Mouse (Mus musculus) ES-Bruce4 (cell line): ENCODE results near the gene Capg. TPM values are rescaled to one million over a fixed set of nuclear protein-coding genes. Genes with fewer than 3 reads are reported as not detected.

Experiments used
- H3K27ac ChIP-seq: 2 replicates; pipeline ENCODE4 v1.5.1; 2012; ENCODE audit warnings: low read length, inconsistent platforms; ENCODE audit not compliant: insufficient read depth
- H3K27me3 ChIP-seq: 2 replicates; pipeline ENCODE4 v1.6.1; 2012; ENCODE audit warnings: mild to moderate bottlenecking, low read length, inconsistent platforms; ENCODE audit not compliant: control insufficient read depth, poor library complexity, insufficient read depth, severe bottlenecking
- H3K36me3 ChIP-seq: 2 replicates; pipeline ENCODE4 v1.6.1; 2012; ENCODE audit warnings: inconsistent platforms, mild to moderate bottlenecking, low read length, moderate library complexity; ENCODE audit not compliant: control insufficient read depth, poor library complexity, insufficient read depth, severe bottlenecking
- H3K4me1 ChIP-seq: one replicate; pipeline ENCODE4 v1.8.1; 2011; ENCODE audit warnings: low read length; ENCODE audit not compliant: control insufficient read depth, insufficient read depth
- H3K4me3 ChIP-seq: 2 replicates; pipeline ENCODE4 v1.5.1; 2011; ENCODE audit warnings: low read depth, mild to moderate bottlenecking, low read length
- H3K9ac ChIP-seq: 2 replicates; pipeline ENCODE4 v1.6.1; 2012; ENCODE audit warnings: low read depth, mild to moderate bottlenecking, inconsistent platforms; ENCODE audit not compliant: poor library complexity, severe bottlenecking
- H3K9me3 ChIP-seq: replicated peaks from 2 replicates; pipeline ENCODE4 v1.6.1; 2012; ENCODE audit warnings: mild to moderate bottlenecking, low read length, inconsistent platforms; ENCODE audit not compliant: control insufficient read depth, poor library complexity, insufficient read depth, severe bottlenecking
- CTCF ChIP-seq: IDR thresholded peaks from one replicate; pipeline ENCODE4 v1.8.1; 2011; ENCODE audit warnings: low read depth, low read length
- EP300 ChIP-seq: IDR thresholded peaks from 2 replicates; pipeline ENCODE4 v1.6.1; 2011; ENCODE audit warnings: low read depth, low read length; ENCODE audit not compliant: insufficient read depth
- POLR2A ChIP-seq: IDR thresholded peaks from one replicate; pipeline ENCODE4 v1.8.1; 2011; ENCODE audit warnings: low read length; ENCODE audit not compliant: insufficient read depth
- polyA plus RNA-seq: library from polyadenylated mRNA; stranded (reverse); fragments of >200 nt; gene quantifications from 2 replicates; pipeline ENCODE4 v1.2.4, GENCODE M21; 2011; ENCODE audit warnings: low read depth; ENCODE audit not compliant: missing spikeins, insufficient read depth, insufficient read length

The Capg gene
- polyA plus RNA-seq, 1 experiment, result 55.8 TPM

DNA sequence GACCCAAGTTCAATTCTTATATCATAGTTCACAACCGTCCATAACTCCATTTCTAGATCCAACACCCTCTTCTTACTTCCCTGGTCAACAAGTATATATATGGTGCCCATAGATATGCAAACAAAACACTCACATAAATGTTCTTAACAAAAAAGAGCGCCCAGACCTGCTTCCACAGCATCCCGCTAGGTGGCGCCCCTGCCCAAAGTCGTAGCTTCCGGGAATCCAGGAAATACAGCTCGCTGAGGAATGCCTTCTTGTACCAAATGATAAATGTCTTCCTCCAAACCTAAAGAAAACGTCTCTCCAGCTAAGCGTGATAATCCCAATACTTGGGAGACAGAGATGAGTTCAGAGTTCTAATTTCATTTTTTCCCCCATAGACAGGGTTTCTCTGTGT, 9.0 kb upstream of the Capg start:
- H3K4me1 ChIP-seq, result no peaks in the 10 kb centered on the region
- H3K4me3 ChIP-seq, result peak overlapping the region; percentile 34; the same call in 1 of the 2 replicates
- H3K9ac ChIP-seq, result peak overlapping the region; percentile 56; the same call in 1 of the 2 replicates

DNA sequence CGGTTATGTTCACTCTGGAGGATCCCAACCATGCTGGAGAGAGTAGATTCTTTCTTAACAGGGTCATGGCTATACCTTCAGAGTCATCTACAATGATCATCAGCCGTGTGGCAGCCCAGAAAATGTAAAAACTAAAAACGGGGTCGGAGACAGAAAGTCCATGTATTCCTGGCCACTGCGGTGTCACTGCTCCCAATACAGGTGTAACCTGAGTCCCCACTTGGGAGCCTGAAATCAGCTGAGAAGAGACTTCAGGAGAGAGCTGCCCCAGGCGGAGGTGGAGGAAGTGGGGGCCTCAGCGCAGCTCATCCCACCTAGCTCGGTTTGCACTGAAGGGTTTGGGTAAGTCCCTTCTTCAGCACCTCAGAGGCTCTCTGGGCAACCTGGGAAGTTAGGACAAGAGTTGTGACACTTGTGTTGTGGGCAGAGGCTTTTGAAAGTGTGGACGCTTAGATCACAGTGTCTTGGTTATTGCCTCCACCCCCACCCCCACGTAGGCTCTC, 6.1 kb upstream of the Capg start:
- Histone ChIP-seq H3K36me3 (no peaks in the 10 kb centered on the region), H3K27ac (peak overlapping the region; percentile 7), H3K9me3 (no peaks in the 10 kb centered on the region), H3K27me3 (no peaks in the 10 kb centered on the region), H3K4me3 (peak overlapping the region; percentile 69), H3K4me1 (no peaks in the 10 kb centered on the region), H3K9ac (peak overlapping the region; percentile 45)
- no peak for TF ChIP-seq EP300
- TF ChIP-seq POLR2A, result no peak
- TF ChIP-seq CTCF, result no peak

More for the DNA sequence above, 9.0 kb upstream of the Capg start:
- no peaks in the 10 kb centered on the region for H3K9me3 ChIP-seq
- no peaks in the 10 kb centered on the region for H3K27me3 ChIP-seq
- TF ChIP-seq EP300 (no peak), POLR2A (no peak), CTCF (peak; percentile 88)
- H3K27ac ChIP-seq, result peak overlapping the region; percentile 40
- H3K36me3 ChIP-seq, result no peaks in the 10 kb centered on the region

DNA sequence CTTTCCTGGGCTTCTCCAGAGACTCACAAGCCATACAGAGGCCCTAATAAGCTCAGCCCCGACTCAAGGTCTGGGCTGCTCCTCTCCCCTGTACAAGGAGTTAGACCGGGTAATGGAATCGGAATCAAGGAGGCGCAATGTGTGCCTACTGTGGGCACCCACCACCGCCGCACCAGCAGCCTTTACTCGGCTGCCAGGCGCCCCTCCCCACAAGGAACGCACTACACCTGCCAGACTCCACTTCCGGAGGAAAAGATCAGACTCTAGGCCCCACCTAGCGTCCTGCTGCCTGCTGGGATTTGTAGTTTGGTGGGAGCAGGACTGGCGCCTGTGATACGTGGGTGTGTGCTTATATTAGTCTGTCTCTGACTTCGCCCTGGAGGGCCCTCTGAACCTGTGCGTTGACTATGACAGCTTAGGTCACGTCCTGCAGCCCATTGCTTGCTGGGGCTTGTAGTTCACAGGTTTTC, 5.6 kb upstream of the Capg start:
- Histone ChIP-seq H3K27ac (0 out of 2 replicates have a peak overlapping the region, but pooled peaks have one; percentile 7), H3K4me3 (peak overlapping the region; percentile 69), H3K9me3 (no peaks in the 10 kb centered on the region), H3K36me3 (no peaks in the 10 kb centered on the region), H3K27me3 (no peaks in the 10 kb centered on the region), H3K9ac (peak overlapping the region; percentile 45), H3K4me1 (peaks cover 1% of the 10 kb centered on the region)
- no peak for TF ChIP-seq CTCF
- peak; percentile 66 for TF ChIP-seq POLR2A

DNA sequence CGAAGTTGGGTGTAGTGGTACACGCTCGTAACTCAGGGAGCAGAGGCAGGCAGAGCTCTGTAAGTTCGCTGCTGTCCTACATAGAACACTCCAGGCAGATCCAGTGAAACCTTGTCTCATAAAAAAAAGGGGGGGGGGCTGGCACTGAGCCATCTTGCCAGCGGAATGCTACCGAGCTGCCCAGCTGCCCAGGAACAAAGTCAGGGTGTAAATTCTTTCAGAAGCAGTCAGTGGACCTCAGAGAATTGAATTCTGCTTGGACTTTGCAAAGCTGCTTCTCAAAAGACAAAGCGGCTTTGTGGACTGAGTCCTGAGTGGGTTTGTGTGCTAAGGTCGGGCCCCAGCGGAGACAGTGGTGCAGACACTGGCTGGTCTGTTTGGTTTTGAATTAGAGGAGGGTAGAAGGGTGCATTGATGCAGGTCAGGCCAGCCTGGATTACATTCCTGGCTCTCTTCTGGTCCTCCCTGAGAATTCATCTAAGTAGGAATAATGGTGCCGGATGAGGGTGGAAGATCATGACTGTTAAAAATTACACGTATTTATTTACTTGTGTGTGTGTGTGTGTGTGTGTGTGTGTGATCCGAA, 833 bp upstream of the Capg start:
- TF ChIP-seq CTCF, result no peak
- TF ChIP-seq EP300, result no peak
- TF ChIP-seq POLR2A, result no peak
- H3K9me3 ChIP-seq, result no peaks in the 10 kb centered on the region
- no peak overlapping the region for H3K27ac ChIP-seq
- H3K4me1 ChIP-seq, result peaks cover 1% of the 10 kb centered on the region
- no peaks in the 10 kb centered on the region for H3K27me3 ChIP-seq
- H3K9ac ChIP-seq, result peak overlapping the region; percentile 75; the same call in 1 of the 2 replicates
- H3K36me3 ChIP-seq, result no peaks in the 10 kb centered on the region
- H3K4me3 ChIP-seq, result no peak overlapping the region

DNA sequence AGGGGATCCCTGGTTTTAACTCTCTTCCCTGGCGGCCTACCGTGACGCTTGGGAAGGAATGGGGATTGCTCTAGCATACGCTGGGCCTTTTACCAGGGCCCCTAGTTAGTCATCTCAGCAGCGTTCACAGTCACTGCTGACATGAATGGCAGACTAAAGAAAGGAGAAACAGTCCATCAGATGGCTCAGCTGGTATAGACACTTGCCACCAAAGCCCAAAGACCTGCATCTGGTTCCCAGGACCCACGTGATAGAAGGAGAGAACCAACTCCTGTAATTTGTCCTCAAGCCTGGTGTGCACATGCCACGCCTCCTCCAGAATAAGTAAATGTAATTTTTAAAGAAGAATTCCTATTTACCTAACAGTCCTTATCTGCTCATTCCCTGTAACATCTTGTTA, 1.2 kb downstream of the Capg start:
- H3K9ac ChIP-seq, result no peak overlapping the region
- H3K27me3 ChIP-seq, result no peaks in the 10 kb centered on the region
- no peak overlapping the region for H3K4me3 ChIP-seq
- TF ChIP-seq POLR2A (no peak), CTCF (no peak), EP300 (no peak)
- no peak overlapping the region for H3K27ac ChIP-seq
- H3K4me1 ChIP-seq, result peaks cover 6% of the 10 kb centered on the region
- no peaks in the 10 kb centered on the region for H3K36me3 ChIP-seq
- no peaks in the 10 kb centered on the region for H3K9me3 ChIP-seq

DNA sequence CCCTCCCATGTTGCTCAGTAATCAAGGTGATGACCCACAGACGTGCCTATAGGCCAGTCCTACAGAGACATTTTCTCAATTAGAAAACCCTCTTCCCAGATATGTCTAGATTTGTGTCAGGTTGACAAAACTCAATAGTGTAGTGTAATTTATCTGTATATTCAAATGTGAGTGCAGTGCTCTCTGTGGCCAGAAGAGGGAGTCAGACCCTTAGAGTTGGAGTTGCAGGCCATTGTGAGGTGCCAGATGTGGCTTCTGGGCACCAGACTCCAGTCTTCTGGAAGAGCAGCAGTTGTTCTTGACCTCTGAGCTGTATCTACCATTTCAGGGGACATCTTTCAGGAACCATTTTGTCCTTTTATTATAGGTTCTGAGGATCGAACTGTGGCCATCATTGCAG, 2.9 kb downstream of the Capg start:
- no peaks in the 10 kb centered on the region for H3K27me3 ChIP-seq
- TF ChIP-seq EP300 (no peak), CTCF (peak; percentile 30)

More for the DNA sequence above, 2.9 kb downstream of the Capg start:
- H3K9me3 ChIP-seq, result no peaks in the 10 kb centered on the region
- no peak overlapping the region for H3K4me3 ChIP-seq
- peaks cover 6% of the 10 kb centered on the region for H3K4me1 ChIP-seq
- no peaks in the 10 kb centered on the region for H3K36me3 ChIP-seq
- no peak overlapping the region for H3K9ac ChIP-seq
- no peak overlapping the region for H3K27ac ChIP-seq
